Mouse (Mus musculus): Measurements from ENCODE around the gene Prkn.

GRCm38 (mm10) chr17:11712066-11712465 is 871.9 kb downstream of the Prkn start:
- no peak for TF ChIP-seq GATA1 (IDR thresholded peaks at IDR 0.05; ENCODE audit: borderline replicate concordance, low read length)
- TF ChIP-seq FLI1 (IDR thresholded peaks at IDR 0.05; ENCODE audit: low read length), result no peak
